Mouse (Mus musculus) frontal cortex, adult (tissue): ENCODE measurements around the gene Mtg2.

Source experiments
- ATAC-seq: cut with Nextera tagmentation; 2 replicates; pipeline ENCODE4 v1.9.2; 2017; ENCODE audit warnings: mild to moderate bottlenecking, moderate library complexity, mixed read lengths; ENCODE audit not compliant: low TSS enrichment

Gene Mtg2

GRCm38 (mm10) chr2:180104659-180105377 is 34.4 kb downstream of the Mtg2 start:
- ATAC-seq = 0 out of 2 replicates have a peak, but pooled peaks have one; percentile 4

- ATAC-seq = 0 out of 2 replicates have a peak, but pooled peaks have one; percentile 15
Measured at GRCm38 (mm10) chr2:180105441-180106190, 35.2 kb downstream of the Mtg2 start.

GRCm38 (mm10) chr2:180107081-180107480 is 36.7 kb downstream of the Mtg2 start:
- no peak for ATAC-seq

- no peak for ATAC-seq
Measured at GRCm38 (mm10) chr2:180108285-180108684, 37.9 kb downstream of the Mtg2 start.

GRCm38 (mm10) chr2:180113909-180114890 is 43.8 kb downstream of the Mtg2 start:
- peak; percentile 38 for ATAC-seq

GRCm38 (mm10) chr2:180115279-180115678 is 44.9 kb downstream of the Mtg2 start:
- no peak for ATAC-seq

GRCm38 (mm10) chr2:180116081-180116493 is 45.7 kb downstream of the Mtg2 start:
- no peak for ATAC-seq

- no peak for ATAC-seq
Measured at GRCm38 (mm10) chr2:180116741-180117484, 46.5 kb downstream of the Mtg2 start.

- peak; percentile 20; the same call in 1 of the 2 replicates for ATAC-seq
Measured at GRCm38 (mm10) chr2:180117485-180118194, 47.3 kb downstream of the Mtg2 start.

- ATAC-seq = peak; percentile 85
Measured at GRCm38 (mm10) chr2:180118661-180119438, 48.5 kb downstream of the Mtg2 start, which contains the start of gene Osbpl2. Gene Osbpl2 (plus strand): TSS chr2:180119306.

GRCm38 (mm10) chr2:180119439-180120291 is 49.3 kb downstream of the Mtg2 start:
- peak; percentile 14 for ATAC-seq

GRCm38 (mm10) chr2:180120292-180120761 is 49.9 kb downstream of the Mtg2 start:
- ATAC-seq = no peak

GRCm38 (mm10) chr2:180124192-180124591 is 53.8 kb downstream of the Mtg2 start:
- no peak for ATAC-seq

GRCm38 (mm10) chr2:180126195-180126594 is 55.8 kb downstream of the Mtg2 start:
- ATAC-seq = peak; percentile 50; the same call in 1 of the 2 replicates

- ATAC-seq = no peak
Measured at GRCm38 (mm10) chr2:180127675-180128074, 57.3 kb downstream of the Mtg2 start.

- ATAC-seq = no peak
Measured at GRCm38 (mm10) chr2:180133231-180133630, 62.8 kb downstream of the Mtg2 start.

- ATAC-seq = no peak
Measured at GRCm38 (mm10) chr2:180133911-180134310, 63.5 kb downstream of the Mtg2 start.

- ATAC-seq = no peak
Measured at GRCm38 (mm10) chr2:180135414-180135813, 65.0 kb downstream of the Mtg2 start.
